Mouse (Mus musculus): ENCODE measurements around the gene Rbks.

DNA sequence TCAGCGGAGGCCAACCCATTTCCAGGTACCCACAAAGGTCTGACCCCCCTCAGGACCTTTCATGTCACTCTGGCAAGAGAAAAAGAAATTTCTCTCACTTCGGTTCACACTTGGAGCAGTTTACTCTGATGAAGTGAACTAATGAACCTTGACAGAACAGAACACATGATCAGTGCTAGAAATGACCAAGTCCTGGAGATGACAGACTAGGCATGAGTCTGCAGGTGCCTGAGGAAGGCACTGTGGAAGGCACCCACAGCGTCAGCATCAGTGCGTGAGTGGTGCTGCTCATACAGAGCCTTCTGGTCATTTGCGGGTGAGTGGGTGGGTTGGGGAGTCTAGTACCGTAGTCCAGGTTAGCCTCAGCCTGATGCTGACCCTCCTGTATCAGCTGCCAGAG lies 51.6 kb downstream of the Rbks start:
- TF ChIP-seq CTCF (conservative IDR thresholded peaks at IDR 0.05; ENCODE audit: low read length) = no peak
- TF ChIP-seq NANOG (IDR thresholded peaks at IDR 0.05; ENCODE audit: borderline replicate concordance, low read length) = no peak

Measured in E14TG2a.4 (cell line).